Mouse (Mus musculus): Measurements from ENCODE around the gene Slc6a18. TPM values are rescaled to one million over a fixed set of nuclear protein-coding genes. Genes with fewer than 3 reads are reported as not detected.

Slc6a18 gene
- not detected in 2 replicates for polyA plus RNA-seq (2012; ENCODE audit: low replicate concordance)

DNA sequence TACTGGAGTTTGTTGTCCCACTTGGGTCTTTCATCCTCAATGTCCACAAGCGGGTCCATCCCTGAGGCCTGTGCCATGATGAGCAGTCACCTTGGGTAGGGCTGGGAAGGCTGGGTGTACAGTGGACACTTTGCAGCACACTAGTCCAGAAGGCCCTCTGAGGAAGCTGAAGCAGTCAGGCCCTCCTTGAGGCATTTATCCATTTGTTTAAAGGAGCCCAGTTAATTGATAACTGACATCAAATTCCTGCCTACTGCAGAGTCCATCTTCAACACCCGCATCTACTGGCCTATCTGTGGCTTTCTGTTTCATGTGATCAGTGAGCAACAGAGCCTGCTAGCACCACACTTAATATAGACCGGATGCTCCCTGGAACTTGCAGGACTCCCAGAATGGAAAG lies at the start of gene Slc6a18:
Slc6a18 (minus strand) TSS at position 171 of the 400 bp plus-strand sequence.

DNA sequence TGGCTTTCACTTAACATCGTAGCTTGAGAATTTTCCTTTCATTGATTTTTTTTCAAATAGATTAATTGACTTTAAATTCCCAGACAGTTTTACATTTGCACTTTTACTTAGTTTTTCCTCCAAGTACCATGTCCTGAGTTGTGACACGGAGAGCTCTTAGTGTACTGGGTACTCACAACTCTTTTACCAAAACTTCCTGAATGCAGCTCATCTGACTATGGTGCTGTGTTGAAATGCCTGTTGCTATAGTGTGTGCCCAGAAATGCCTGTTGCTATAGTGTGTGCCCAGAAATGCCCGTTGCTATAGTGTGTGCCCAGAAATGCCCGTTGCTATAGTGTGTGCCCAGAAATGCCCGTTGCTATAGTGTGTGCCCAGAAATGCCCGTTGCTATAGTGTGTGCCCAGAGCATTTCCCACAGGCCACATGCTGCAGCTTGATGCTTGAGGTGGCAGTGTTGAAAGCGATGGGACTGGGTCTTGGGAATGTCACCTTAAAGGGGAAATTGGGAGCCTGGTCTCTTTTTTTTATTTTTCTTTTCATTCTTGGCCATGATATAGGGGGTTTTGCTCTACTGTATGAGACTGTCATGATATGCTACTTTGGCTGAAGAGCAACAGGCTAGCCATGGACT lies 27.0 kb upstream of the Slc6a18 start, which contains the start of gene Slc6a19:
Slc6a19 (minus strand) TSS at position 172 of the 632 bp plus-strand sequence.

DNA sequence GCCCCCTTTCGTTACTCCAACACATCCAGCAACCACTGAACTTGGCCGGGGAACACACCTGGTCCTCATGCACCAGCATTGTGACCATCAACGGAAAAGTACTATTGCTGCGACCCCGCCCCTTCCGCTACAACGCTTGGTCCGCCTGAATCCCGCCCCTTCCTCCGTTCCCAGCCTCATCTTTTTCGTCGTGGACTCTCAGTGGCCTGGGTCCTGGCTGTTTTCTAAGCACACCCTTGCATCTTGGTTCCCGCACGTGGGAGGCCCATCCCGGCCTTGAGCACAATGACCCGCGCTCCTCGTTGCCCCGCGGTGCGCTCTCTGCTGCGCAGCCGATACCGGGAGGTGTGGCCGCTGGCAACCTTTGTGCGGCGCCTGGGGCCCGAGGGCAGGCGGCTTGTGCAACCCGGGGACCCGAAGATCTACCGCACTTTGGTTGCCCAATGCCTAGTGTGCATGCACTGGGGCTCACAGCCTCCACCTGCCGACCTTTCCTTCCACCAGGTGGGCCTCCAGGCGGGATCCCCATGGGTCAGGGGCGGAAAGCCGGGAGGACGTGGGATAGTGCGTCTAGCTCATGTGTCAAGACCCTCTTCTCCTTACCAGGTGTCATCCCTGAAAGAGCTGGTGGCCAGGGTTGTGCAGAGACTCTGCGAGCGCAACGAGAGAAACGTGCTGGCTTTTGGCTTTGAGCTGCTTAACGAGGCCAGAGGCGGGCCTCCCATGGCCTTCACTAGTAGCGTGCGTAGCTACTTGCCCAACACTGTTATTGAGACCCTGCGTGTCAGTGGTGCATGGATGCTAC lies 50.9 kb downstream of the Slc6a18 start, which contains the start of gene Tert:
Tert (plus strand) TSS at position 167 of the 805 bp plus-strand sequence.

Other genes starting within 250 kb of the Slc6a18 start
- 41.9 and 65.7 TPM in 2 replicates for gene Lpcat1, start 210.8 kb downstream of the Slc6a18 start, polyA plus RNA-seq (2012; ENCODE audit: low replicate concordance)
- 0.07 and 0.33 TPM in 2 replicates for gene Slc6a3, start 141.3 kb downstream of the Slc6a18 start, polyA plus RNA-seq (2012; ENCODE audit: low replicate concordance)
- gene Clptm1l, start 74.0 kb downstream of the Slc6a18 start, polyA plus RNA-seq (2012; ENCODE audit: low replicate concordance): 12.7 and 63.2 TPM in 2 replicates
- 0.08 and 0.23 TPM in 2 replicates for gene Tert, start 51.1 kb downstream of the Slc6a18 start, polyA plus RNA-seq (2012; ENCODE audit: low replicate concordance)
- gene Slc6a19, start 26.8 kb upstream of the Slc6a18 start, polyA plus RNA-seq (2012; ENCODE audit: low replicate concordance): not detected in 2 replicates
- gene Slc12a7, start 55.1 kb upstream of the Slc6a18 start, polyA plus RNA-seq (2012; ENCODE audit: low replicate concordance): 8.4 and 15.5 TPM in 2 replicates
- 0.18 TPM in 1 of 2 replicates, not detected in the other for gene Nkd2, start 169.6 kb upstream of the Slc6a18 start, polyA plus RNA-seq (2012; ENCODE audit: low replicate concordance)

All from leukemia stem cell, adult 10-12 weeks (primary cell).